Mouse (Mus musculus) kidney, adult 2 months (tissue): ENCODE data around the gene Tox3.

ENCODE experiments used
- CTCF ChIP-seq: fragments of 200-500 bp; conservative IDR thresholded peaks from 2 replicates; pipeline ENCODE4 v1.5.1; 2011; ENCODE audit warnings: low read depth, mild to moderate bottlenecking, control low read depth, low read length, moderate library complexity, mixed read lengths; ENCODE audit not compliant: insufficient read depth, insufficient read length
- POLR2A ChIP-seq: fragments of 200-500 bp; IDR thresholded peaks from one replicate; pipeline ENCODE4 v1.6.1; 2011; ENCODE audit warnings: low read depth, low read length, control low read depth

GRCm38 (mm10) chr8:90232501-90232900, 115.6 kb downstream of the Tox3 start:
- TF ChIP-seq CTCF, result no peak
- no peak for TF ChIP-seq POLR2A
